In genomic region chr2:5249199-5249598, GRCm38 (mm10) we compare ENCODE assay signal across 7 mouse cellular contexts.
DNase-seq lines count a peak whose midpoint lies in the region; ATAC-seq and TF ChIP-seq lines count a peak whose summit lies in the region.
"Not testable (repeated sequence)": the region's sequence is repeated elsewhere in the genome, so short reads cannot be mapped to it uniquely, and the experiment has no call there.

No protein-coding gene starts in this region.

- not testable (repeated sequence) for TF ChIP-seq RAD21 in MEL (IDR thresholded peaks at IDR 0.05; ENCODE audit: low read depth, low read length)

- H3K4me3 ChIP-seq in MEL (ENCODE audit: control insufficient read depth in 1 of 2, insufficient read depth in 1 of 2, low read depth in 2 of 2, low read length in 2 of 2); intestine, postnatal 0 days (ENCODE audit: low read depth, low read length); liver, embryonic 12.5 days: not testable (repeated sequence)

- H3K4me1 ChIP-seq in MEL (ENCODE audit: control insufficient read depth in 1 of 2, insufficient read depth in 2 of 2, low read length in 2 of 2); intestine, postnatal 0 days (replicated peaks; ENCODE audit: control insufficient read depth, insufficient read depth, low read length); liver, embryonic 12.5 days: not testable (repeated sequence)

- H3K79me2 ChIP-seq in MEL (ENCODE audit: control insufficient read depth, insufficient read depth, low read length, poor library complexity) = not testable (repeated sequence)

- TF ChIP-seq EP300 in MEL (IDR thresholded peaks at IDR 0.05; ENCODE audit: low read depth in 1 of 2, low read length in 2 of 2) = not testable (repeated sequence)

- not testable (repeated sequence) for H3K4me2 ChIP-seq in intestine, postnatal 0 days (replicated peaks; ENCODE audit: low read depth); liver, embryonic 12.5 days

- not testable (repeated sequence) for H3K9ac ChIP-seq in MEL (ENCODE audit: control insufficient read depth, low read depth, low read length, poor library complexity, severe bottlenecking); intestine, postnatal 0 days (ENCODE audit: low read depth, low read length); liver, embryonic 12.5 days

- WGBS in intestine, postnatal 0 days = 89% methylated on average over 6 of the region's 6 CpGs
- WGBS in liver, embryonic 12.5 days (ENCODE audit: insufficient replicate concordance) = 83% methylated on average over 6 of the region's 6 CpGs

- TF ChIP-seq CTCF in MEL (IDR thresholded peaks at IDR 0.05 in 2 of 3, conservative IDR thresholded peaks at IDR 0.05 in 1 of 3; ENCODE audit: control insufficient read depth in 1 of 3, insufficient read depth in 1 of 3, low read depth in 2 of 3, low read length in 3 of 3, poor library complexity in 1 of 3, severe bottlenecking in 1 of 3); intestine, postnatal 0 days (IDR thresholded peaks at IDR 0.05; ENCODE audit: low read depth): not testable (repeated sequence)

- not testable (repeated sequence) for H3K27ac ChIP-seq in MEL (ENCODE audit: control insufficient read depth, low read depth, low read length); intestine, postnatal 0 days (ENCODE audit: low read depth, low read length); liver, embryonic 12.5 days

- not testable (repeated sequence) for H3K27me3 ChIP-seq in MEL (ENCODE audit: control insufficient read depth in 1 of 2, insufficient read depth in 2 of 2, low read length in 2 of 2); intestine, postnatal 0 days (replicated peaks; ENCODE audit: control insufficient read depth, insufficient read depth, low read length); liver, embryonic 12.5 days (replicated peaks)

- DNase-seq in ES-CJ7 (ENCODE audit: low read depth, low spot score) = peak; percentile 78
- peak; percentile 40 for DNase-seq in MEL (ENCODE audit: low read depth, low spot score)
- peak; percentile 91 for DNase-seq in R1 (ENCODE audit: low read depth, low spot score)
- DNase-seq in c-Kit-negative CD71-positive TER-119-positive erythroid progenitor cells, embryonic 14.5 days (ENCODE audit: low read depth, low spot score) = peak; percentile 8
- peak; percentile 41 for DNase-seq in heart, adult 11 months

- not testable (repeated sequence) for TF ChIP-seq POLR2A in MEL (IDR thresholded peaks at IDR 0.05; ENCODE audit: control insufficient read depth in 1 of 2, insufficient read depth in 1 of 2, low read depth in 1 of 2, low read length in 2 of 2, poor library complexity in 1 of 2)

- H3K9me3 ChIP-seq in MEL (replicated peaks; ENCODE audit: insufficient read depth, low read length); intestine, postnatal 0 days (ENCODE audit: control insufficient read depth); liver, embryonic 12.5 days (replicated peaks): not testable (repeated sequence)

- ATAC-seq in intestine, postnatal 0 days = peak; percentile 36; the same call in 1 of the 2 replicates
- 0 out of 2 replicates have a peak, but pooled peaks have one; percentile 54 for ATAC-seq in liver, embryonic 12.5 days

- H3K36me3 ChIP-seq in MEL (ENCODE audit: control insufficient read depth in 1 of 2, insufficient read depth in 2 of 2, low read length in 2 of 2); intestine, postnatal 0 days (ENCODE audit: control insufficient read depth, insufficient read depth); liver, embryonic 12.5 days: not testable (repeated sequence)

Comparison
In these comparisons a context has a peak if more than half of its experiments do, and no peak if none do; other contexts are left out.
1. DNase-seq: peak in every context shown above with its lines; median percentile 91 in R1; 78 in ES-CJ7; 41 in heart, adult 11 months; 40 in MEL; 8 in c-Kit-negative CD71-positive TER-119-positive erythroid progenitor cells, embryonic 14.5 days.